Mouse (Mus musculus) left cerebral cortex, adult 6 months (tissue): ENCODE measurements around the gene Srsf11. TPM values are rescaled to one million over a fixed set of nuclear protein-coding genes. Genes with fewer than 3 reads are reported as not detected.

Experiments
- long read RNA-seq, 2 experiments: library from polyadenylated mRNA; unstranded; transcript quantifications; one replicate each; pipeline ENCODE4 v2.0.0; 2019 to 2020
- polyA plus RNA-seq: library from polyadenylated mRNA; unstranded; fragments of <200 nt; fragmentation: Nextera tagmentation; gene quantifications from 2 replicates; pipeline ENCODE4 v1.2.3, GENCODE M21; 2021

Srsf11 gene
- 115 and 124 TPM in 2 replicates for polyA plus RNA-seq
- long read RNA-seq, experiment 1, transcript Srsf11-208 (3 exons, 2,415 nt), result major isoform, 9 of 213 reads
- long read RNA-seq, experiment 1, transcript Srsf11-204 (13 exons, 3,106 nt), result major isoform, 9 of 213 reads
- long read RNA-seq, experiment 1, transcript Srsf11-219 (1 exons, 1,570 nt), result minor isoform, 7 of 213 reads
- long read RNA-seq, experiment 1, transcript Srsf11-202 (12 exons, 2,654 nt), result minor isoform, 8 of 213 reads
- long read RNA-seq, experiment 1, partial matches to known transcripts, result 115 of 213 reads
- long read RNA-seq, experiment 1, other reads (novel, unspliced or antisense), result 54 of 213 reads
- long read RNA-seq, experiment 2, partial matches to known transcripts, result 97 of 108 reads
- long read RNA-seq, experiment 2, other reads (novel, unspliced or antisense), result 8 of 108 reads

GRCm38 (mm10) chr3:158036329-158036988 lies at the start of gene Srsf11, which contains the start of gene Lrrc40:
Gene Srsf11, minus strand, starts transcription at chr3:158036639.
Gene Lrrc40, plus strand, starts transcription at chr3:158036662.

Other genes with a start within 250 kb of the Srsf11 start
- 6.0 and 6.8 TPM in 2 replicates for gene Cth, start 111.6 kb downstream of the Srsf11 start, polyA plus RNA-seq
- gene Ankrd13c, start 89.4 kb downstream of the Srsf11 start, polyA plus RNA-seq, result 23.6 and 31.6 TPM in 2 replicates
- 29.7 and 37.2 TPM in 2 replicates for gene Lrrc40, start within 50 bp of the Srsf11 start, polyA plus RNA-seq